Mouse (Mus musculus) stomach, postnatal 0 days (tissue): ENCODE results near the gene Hist1h2bg.

Experiments
- CTCF ChIP-seq: IDR thresholded peaks from 2 replicates; pipeline ENCODE4 v1.5.1; 2016; ENCODE audit warnings: antibody characterized with exemption, low read depth, mild to moderate bottlenecking, moderate library complexity
- EP300 ChIP-seq: optimal IDR thresholded peaks from 2 replicates; pipeline ENCODE3; 2016; ENCODE audit warnings: antibody characterized with exemption

DNA sequence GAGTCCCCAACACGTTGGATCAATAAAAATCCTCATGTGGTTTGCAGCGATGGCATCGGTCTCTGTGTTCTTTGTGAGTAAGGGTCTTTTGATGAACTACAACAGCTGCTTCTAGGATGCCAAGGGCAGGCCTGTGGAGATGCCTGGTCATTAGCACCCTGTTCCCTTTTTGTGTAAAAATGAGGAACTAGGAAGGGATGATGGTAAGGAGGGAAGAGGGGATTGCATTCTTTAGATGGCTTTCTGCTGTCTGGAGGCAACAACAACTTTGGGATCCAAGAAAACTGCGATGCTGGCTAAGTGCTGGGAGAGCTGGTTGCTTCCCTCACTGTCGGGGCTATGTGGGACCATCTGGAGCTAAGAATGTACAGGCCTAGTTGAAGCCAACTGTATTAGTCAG, 32.9 kb upstream of the Hist1h2bg start:
- TF ChIP-seq CTCF (no peak), EP300 (no peak)
